Mouse (Mus musculus) limb, embryonic 14.5 days (tissue): ENCODE measurements around the gene E4f1. TPM values are rescaled to one million over a fixed set of nuclear protein-coding genes. Genes with fewer than 3 reads are reported as not detected.

ENCODE experiments used
- ATAC-seq: fragments of 200-750 bp; cut with Nextera tagmentation; 2 replicates; pipeline ENCODE4 v1.8.0; 2017; ENCODE audit warnings: low read depth, moderate number of reproducible peaks, moderate TSS enrichment; ENCODE audit not compliant: low FRiP score
- DNase-seq: peaks from one replicate; pipeline ENCODE4 v3.0.0-alpha.2; 2015; ENCODE audit warnings: low spot score
- H3K27ac ChIP-seq: fragments of 300-500 bp; sonication (generic); replicated peaks from 2 replicates; pipeline ENCODE4 v1.5.1; 2014; ENCODE audit warnings: low read depth, mild to moderate bottlenecking, low read length, moderate library complexity, mixed read lengths
- H3K27me3 ChIP-seq: fragments of 300-500 bp; sonication (generic); 2 replicates; pipeline ENCODE4 v1.6.1; 2014; ENCODE audit warnings: low read length, mixed read lengths; ENCODE audit not compliant: control insufficient read depth, insufficient read depth
- H3K36me3 ChIP-seq: fragments of 300-500 bp; sonication (generic); 2 replicates; pipeline ENCODE4 v1.6.1; 2014; ENCODE audit warnings: mild to moderate bottlenecking, low read length, moderate library complexity, mixed read lengths; ENCODE audit not compliant: control insufficient read depth, insufficient read depth
- H3K4me1 ChIP-seq: fragments of 300-500 bp; sonication (generic); 2 replicates; pipeline ENCODE4 v1.6.1; 2014; ENCODE audit warnings: antibody characterized with exemption, low read length, mixed read lengths; ENCODE audit not compliant: control insufficient read depth, insufficient read depth
- H3K4me2 ChIP-seq: fragments of 300-500 bp; sonication (generic); replicated peaks from 2 replicates; pipeline ENCODE4 v1.6.1; 2014; ENCODE audit warnings: low read depth, mild to moderate bottlenecking, low read length, moderate library complexity; ENCODE audit not compliant: severe bottlenecking
- H3K4me3 ChIP-seq: fragments of 300-500 bp; sonication (generic); replicated peaks from 2 replicates; pipeline ENCODE4 v1.5.1; 2014; ENCODE audit warnings: low read length
- H3K9ac ChIP-seq: fragments of 300-500 bp; sonication (generic); 2 replicates; pipeline ENCODE4 v1.6.1; 2014; ENCODE audit warnings: mild to moderate bottlenecking, low read depth, low read length, moderate library complexity; ENCODE audit not compliant: severe bottlenecking
- H3K9me3 ChIP-seq: fragments of 300-500 bp; sonication (generic); 2 replicates; pipeline ENCODE4 v1.6.1; 2016; ENCODE audit warnings: low read length; ENCODE audit not compliant: control insufficient read depth
- POLR2A ChIP-seq: fragments of 200-500 bp; IDR thresholded peaks from 2 replicates; pipeline ENCODE4 v1.8.0; 2012; ENCODE audit warnings: inconsistent platforms, mild to moderate bottlenecking, moderate library complexity, borderline replicate concordance; ENCODE audit not compliant: insufficient read depth, insufficient read length; ENCODE audit errors: extremely low read depth
- WGBS: fragments of 180-500 bp; shearing (Covaris S2); extraction: QIAGEN DNeasy Blood & Tissue Kit; methylation state at CpG from one replicate; pipeline ENCODE4 v1.1.7; 2014; 5-methylcytosine and 5-hydroxymethylcytosine counted together
- polyA plus RNA-seq, 2 experiments: library from polyadenylated mRNA; depleted of rRNA in 1 of 2; stranded (reverse) in 1 of 2; unstranded in 1 of 2; fragments of >200 nt; fragmentation: Nextera tagmentation in 1 of 2; extraction: Ambion mirVana in 1 of 2; gene quantifications; 2 replicates each; pipeline versions ENCODE4 v1.2.1 to v1.2.3; 2012 to 2014

The E4f1 gene
- polyA plus RNA-seq, 2 experiments, result 16.6 to 80.6 TPM

- Histone ChIP-seq H3K4me1 (peaks cover 11% of the 10 kb centered on the region), H3K9ac (peak overlapping the region; percentile 66), H3K9me3 (no peaks in the 10 kb centered on the region), H3K36me3 (peaks cover 51% of the 10 kb centered on the region), H3K4me3 (peak overlapping the region; percentile 93), H3K27ac (peak overlapping the region; percentile 90), H3K4me2 (peak overlapping the region; percentile 86), H3K27me3 (no peaks in the 10 kb centered on the region)
- ATAC-seq (0 out of 2 replicates have a peak, but pooled peaks have one; percentile 1), DNase-seq (no peak)
- TF ChIP-seq POLR2A, result no peak
- 33% methylated on average over 22 of the region's 22 CpGs for WGBS
These were observed 56.4 kb downstream of the E4f1 start for GRCm38 (mm10) chr17:24413557-24414211.

GRCm38 (mm10) chr17:24407116-24407803, 62.9 kb downstream of the E4f1 start:
- ATAC-seq (no peak), DNase-seq (no peak)
- Histone ChIP-seq H3K27ac (no peak overlapping the region), H3K9ac (no peak overlapping the region), H3K9me3 (no peaks in the 10 kb centered on the region), H3K27me3 (no peaks in the 10 kb centered on the region), H3K4me3 (no peak overlapping the region), H3K4me2 (no peak overlapping the region), H3K36me3 (peaks cover 43% of the 10 kb centered on the region), H3K4me1 (no peaks in the 10 kb centered on the region)
- whole genome bisulfite sequencing, result 92% methylated on average over 12 of the region's 12 CpGs
- no peak for TF ChIP-seq POLR2A

GRCm38 (mm10) chr17:24402371-24402770, 67.7 kb downstream of the E4f1 start:
- Histone ChIP-seq H3K9ac (no peak overlapping the region), H3K27ac (no peak overlapping the region), H3K4me3 (no peak overlapping the region), H3K4me2 (no peak overlapping the region), H3K4me1 (no peaks in the 10 kb centered on the region), H3K9me3 (no peaks in the 10 kb centered on the region), H3K36me3 (peaks cover 9% of the 10 kb centered on the region; the same call in 1 of the 2 replicates), H3K27me3 (no peaks in the 10 kb centered on the region)
- DNase-seq, result no peak
- no peak for TF ChIP-seq POLR2A
- ATAC-seq, result no peak
- 67% methylated on average over 3 of the region's 3 CpGs for WGBS

- DNase-seq (no peak), ATAC-seq (no peak)
- H3K36me3 ChIP-seq, result no peaks in the 10 kb centered on the region; the same call in 1 of the 2 replicates
- no peaks in the 10 kb centered on the region for H3K4me1 ChIP-seq
- no peaks in the 10 kb centered on the region for H3K9me3 ChIP-seq
- H3K27me3 ChIP-seq, result no peaks in the 10 kb centered on the region
- no peak overlapping the region for H3K9ac ChIP-seq
- H3K4me2 ChIP-seq, result no peak overlapping the region
- no peak for TF ChIP-seq POLR2A
- no peak overlapping the region for H3K27ac ChIP-seq
- 78% methylated on average over 7 of the region's 7 CpGs for WGBS
- no peak overlapping the region for H3K4me3 ChIP-seq
These were observed 75.7 kb downstream of the E4f1 start for GRCm38 (mm10) chr17:24394456-24394855.

Other genes with a start within 250 kb of the E4f1 start
- gene Tedc2, start 249.5 kb downstream of the E4f1 start, polyA plus RNA-seq (2012; rRNA removed), result 35.4 and 39.2 TPM in 2 replicates
- gene Tedc2, start 249.5 kb downstream of the E4f1 start, polyA plus RNA-seq (2014; fragmentation: Nextera tagmentation; extraction: Ambion mirVana), result 10.2 and 12.2 TPM in 2 replicates
- gene Ccnf, start 218.8 kb downstream of the E4f1 start, polyA plus RNA-seq (2012; rRNA removed), result 35.4 and 36.6 TPM in 2 replicates
- gene Ccnf, start 218.8 kb downstream of the E4f1 start, polyA plus RNA-seq (2014; fragmentation: Nextera tagmentation; extraction: Ambion mirVana), result 41.8 and 49.9 TPM in 2 replicates
- 0.05 and 0.12 TPM in 2 replicates for gene Abca17, start 119.2 kb downstream of the E4f1 start, polyA plus RNA-seq (2012; rRNA removed)
- 0.14 TPM in 1 of 2 replicates, not detected in the other for gene Abca17, start 119.2 kb downstream of the E4f1 start, polyA plus RNA-seq (2014; fragmentation: Nextera tagmentation; extraction: Ambion mirVana)
- 12.4 and 15.5 TPM in 2 replicates for gene Abca3, start 118.4 kb downstream of the E4f1 start, polyA plus RNA-seq (2012; rRNA removed)
- gene Abca3, start 118.4 kb downstream of the E4f1 start, polyA plus RNA-seq (2014; fragmentation: Nextera tagmentation; extraction: Ambion mirVana), result 9.0 and 10.6 TPM in 2 replicates
- gene Rnps1, start 55.7 kb downstream of the E4f1 start, polyA plus RNA-seq (2012; rRNA removed), result 333 and 363 TPM in 2 replicates
- 236 and 254 TPM in 2 replicates for gene Rnps1, start 55.7 kb downstream of the E4f1 start, polyA plus RNA-seq (2014; fragmentation: Nextera tagmentation; extraction: Ambion mirVana)
- 48.5 and 51.0 TPM in 2 replicates for gene Eci1, start 43.7 kb downstream of the E4f1 start, polyA plus RNA-seq (2012; rRNA removed)
- 51.7 and 64.3 TPM in 2 replicates for gene Eci1, start 43.7 kb downstream of the E4f1 start, polyA plus RNA-seq (2014; fragmentation: Nextera tagmentation; extraction: Ambion mirVana)
- 18.0 and 20.7 TPM in 2 replicates for gene Dnase1l2, start 27.2 kb downstream of the E4f1 start, polyA plus RNA-seq (2012; rRNA removed)
- 3.3 and 3.5 TPM in 2 replicates for gene Dnase1l2, start 27.2 kb downstream of the E4f1 start, polyA plus RNA-seq (2014; fragmentation: Nextera tagmentation; extraction: Ambion mirVana)
- gene Pgp, start 79 bp upstream of the E4f1 start, polyA plus RNA-seq (2012; rRNA removed), result 37.6 and 49.6 TPM in 2 replicates
- 52.9 TPM in 2 replicates for gene Pgp, start 79 bp upstream of the E4f1 start, polyA plus RNA-seq (2014; fragmentation: Nextera tagmentation; extraction: Ambion mirVana)
- 0.86 and 0.89 TPM in 2 replicates for gene Bricd5, start 3.6 kb upstream of the E4f1 start, polyA plus RNA-seq (2012; rRNA removed)
- not detected in 2 replicates for gene Bricd5, start 3.6 kb upstream of the E4f1 start, polyA plus RNA-seq (2014; fragmentation: Nextera tagmentation; extraction: Ambion mirVana)
- gene Mlst8, start 8.8 kb upstream of the E4f1 start, polyA plus RNA-seq (2012; rRNA removed), result 46.3 and 54.9 TPM in 2 replicates
- 27.8 and 29.3 TPM in 2 replicates for gene Mlst8, start 8.8 kb upstream of the E4f1 start, polyA plus RNA-seq (2014; fragmentation: Nextera tagmentation; extraction: Ambion mirVana)
- gene Caskin1, start 18.3 kb upstream of the E4f1 start, polyA plus RNA-seq (2012; rRNA removed), result 18.1 and 23.1 TPM in 2 replicates
- gene Caskin1, start 18.3 kb upstream of the E4f1 start, polyA plus RNA-seq (2014; fragmentation: Nextera tagmentation; extraction: Ambion mirVana), result 3.1 and 4.3 TPM in 2 replicates
- gene Traf7, start 57.6 kb upstream of the E4f1 start, polyA plus RNA-seq (2012; rRNA removed), result 308 and 376 TPM in 2 replicates
- 81.3 and 91.0 TPM in 2 replicates for gene Traf7, start 57.6 kb upstream of the E4f1 start, polyA plus RNA-seq (2014; fragmentation: Nextera tagmentation; extraction: Ambion mirVana)
- 2.0 and 3.0 TPM in 2 replicates for gene Rab26, start 63.9 kb upstream of the E4f1 start, polyA plus RNA-seq (2012; rRNA removed)
- 4.1 and 6.1 TPM in 2 replicates for gene Rab26, start 63.9 kb upstream of the E4f1 start, polyA plus RNA-seq (2014; fragmentation: Nextera tagmentation; extraction: Ambion mirVana)
- 73.6 and 106 TPM in 2 replicates for gene Pkd1, start 79.5 kb upstream of the E4f1 start, polyA plus RNA-seq (2012; rRNA removed)
- gene Pkd1, start 79.5 kb upstream of the E4f1 start, polyA plus RNA-seq (2014; fragmentation: Nextera tagmentation; extraction: Ambion mirVana), result 49.1 and 50.5 TPM in 2 replicates
- 162 and 199 TPM in 2 replicates for gene Tsc2, start 162.3 kb upstream of the E4f1 start, polyA plus RNA-seq (2012; rRNA removed)
- gene Tsc2, start 162.3 kb upstream of the E4f1 start, polyA plus RNA-seq (2014; fragmentation: Nextera tagmentation; extraction: Ambion mirVana), result 62.9 and 70.6 TPM in 2 replicates
- gene Nthl1, start 162.4 kb upstream of the E4f1 start, polyA plus RNA-seq (2012; rRNA removed), result 28.5 and 30.0 TPM in 2 replicates
- gene Nthl1, start 162.4 kb upstream of the E4f1 start, polyA plus RNA-seq (2014; fragmentation: Nextera tagmentation; extraction: Ambion mirVana), result 17.8 and 21.5 TPM in 2 replicates
- 56.2 and 65.0 TPM in 2 replicates for gene Slc9a3r2, start 180.0 kb upstream of the E4f1 start, polyA plus RNA-seq (2012; rRNA removed)
- gene Slc9a3r2, start 180.0 kb upstream of the E4f1 start, polyA plus RNA-seq (2014; fragmentation: Nextera tagmentation; extraction: Ambion mirVana), result 60.1 and 71.5 TPM in 2 replicates
- 0.47 and 0.58 TPM in 2 replicates for gene Npw, start 188.1 kb upstream of the E4f1 start, polyA plus RNA-seq (2012; rRNA removed)
- gene Npw, start 188.1 kb upstream of the E4f1 start, polyA plus RNA-seq (2014; fragmentation: Nextera tagmentation; extraction: Ambion mirVana), result 0.33 and 0.41 TPM in 2 replicates
- 91.4 and 112 TPM in 2 replicates for gene Zfp598, start 199.4 kb upstream of the E4f1 start, polyA plus RNA-seq (2012; rRNA removed)
- gene Zfp598, start 199.4 kb upstream of the E4f1 start, polyA plus RNA-seq (2014; fragmentation: Nextera tagmentation; extraction: Ambion mirVana), result 29.9 and 31.8 TPM in 2 replicates
- 2.6 and 3.0 TPM in 2 replicates for gene Syngr3, start 219.6 kb upstream of the E4f1 start, polyA plus RNA-seq (2012; rRNA removed)
- 3.1 and 4.9 TPM in 2 replicates for gene Syngr3, start 219.6 kb upstream of the E4f1 start, polyA plus RNA-seq (2014; fragmentation: Nextera tagmentation; extraction: Ambion mirVana)
- 27.3 and 34.2 TPM in 2 replicates for gene Gfer, start 225.8 kb upstream of the E4f1 start, polyA plus RNA-seq (2012; rRNA removed)
- gene Gfer, start 225.8 kb upstream of the E4f1 start, polyA plus RNA-seq (2014; fragmentation: Nextera tagmentation; extraction: Ambion mirVana), result 38.6 and 39.5 TPM in 2 replicates
- gene Noxo1, start 225.9 kb upstream of the E4f1 start, polyA plus RNA-seq (2012; rRNA removed), result 9.2 and 11.9 TPM in 2 replicates
- 3.8 and 4.5 TPM in 2 replicates for gene Noxo1, start 225.9 kb upstream of the E4f1 start, polyA plus RNA-seq (2014; fragmentation: Nextera tagmentation; extraction: Ambion mirVana)
- gene Tbl3, start 237.3 kb upstream of the E4f1 start, polyA plus RNA-seq (2012; rRNA removed), result 62.1 and 72.1 TPM in 2 replicates
- 62.8 and 73.9 TPM in 2 replicates for gene Tbl3, start 237.3 kb upstream of the E4f1 start, polyA plus RNA-seq (2014; fragmentation: Nextera tagmentation; extraction: Ambion mirVana)
- 0.85 and 0.98 TPM in 2 replicates for gene Rnf151, start 247.8 kb upstream of the E4f1 start, polyA plus RNA-seq (2012; rRNA removed)
- 0.19 and 0.40 TPM in 2 replicates for gene Rnf151, start 247.8 kb upstream of the E4f1 start, polyA plus RNA-seq (2014; fragmentation: Nextera tagmentation; extraction: Ambion mirVana)
- gene Rps2, start 247.8 kb upstream of the E4f1 start, polyA plus RNA-seq (2012; rRNA removed), result 2,709 and 3,185 TPM in 2 replicates
- 1,651 and 1,722 TPM in 2 replicates for gene Rps2, start 247.8 kb upstream of the E4f1 start, polyA plus RNA-seq (2014; fragmentation: Nextera tagmentation; extraction: Ambion mirVana)